Mouse (Mus musculus) regulatory T cell (primary cell): ENCODE data around the gene Wnk2.
"Not testable (repeated sequence)": the region's sequence is repeated elsewhere in the genome, so short reads cannot be mapped to it uniquely, and the experiment has no call there.

ENCODE experiments used
- in situ Hi-C: fragments of 300-600 bp; cut with MboI, MseI; formaldehyde crosslinking; loops from one replicate; pipeline ENCODE4 v1.15.1; 2025; ENCODE audit warnings: high pct_unique_total_duplicates

Wnk2 gene

DNA sequence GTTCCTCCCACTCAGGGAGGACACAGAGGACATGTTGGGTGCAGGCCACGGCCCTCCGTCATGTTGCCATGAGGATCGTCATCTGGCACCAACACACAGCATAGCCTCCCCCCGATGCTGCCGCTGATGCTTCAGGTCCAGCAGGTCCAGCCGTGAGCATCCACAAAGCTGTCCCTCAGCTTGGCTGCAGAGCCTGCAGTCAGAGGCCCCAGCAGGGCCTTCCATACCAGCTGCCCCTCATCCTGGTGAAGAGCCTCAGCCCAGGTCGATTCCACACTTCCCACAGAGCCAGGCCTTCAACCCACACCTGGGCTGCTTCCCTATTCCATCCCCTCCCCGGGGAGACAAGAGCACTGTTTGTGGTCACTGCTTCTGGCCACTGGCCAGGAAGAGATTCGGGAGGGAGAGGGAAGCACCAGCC is 54.3 kb downstream of the Wnk2 start:
- in situ Hi-C loops: no loop called here

DNA sequence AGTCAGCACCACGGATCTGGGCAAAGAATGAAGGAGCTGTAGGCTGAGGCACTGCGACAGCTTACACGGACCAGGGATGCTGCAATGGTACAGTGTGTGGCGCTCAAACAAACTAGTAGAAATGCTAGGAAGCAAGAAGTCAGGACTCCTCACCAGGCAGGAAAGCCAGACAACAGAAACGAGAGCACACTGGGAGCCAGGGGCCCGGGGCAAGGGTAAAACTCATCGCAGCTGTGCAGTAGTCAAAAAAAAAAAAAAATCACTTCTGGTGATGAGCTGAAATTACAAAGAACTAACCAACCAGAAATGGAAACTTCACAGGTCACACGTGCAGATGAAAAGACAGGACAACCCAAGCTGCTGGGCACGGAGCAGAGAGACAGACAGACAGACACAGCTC is 55.2 kb downstream of the Wnk2 start:
- in situ Hi-C loops: no loop called here

DNA sequence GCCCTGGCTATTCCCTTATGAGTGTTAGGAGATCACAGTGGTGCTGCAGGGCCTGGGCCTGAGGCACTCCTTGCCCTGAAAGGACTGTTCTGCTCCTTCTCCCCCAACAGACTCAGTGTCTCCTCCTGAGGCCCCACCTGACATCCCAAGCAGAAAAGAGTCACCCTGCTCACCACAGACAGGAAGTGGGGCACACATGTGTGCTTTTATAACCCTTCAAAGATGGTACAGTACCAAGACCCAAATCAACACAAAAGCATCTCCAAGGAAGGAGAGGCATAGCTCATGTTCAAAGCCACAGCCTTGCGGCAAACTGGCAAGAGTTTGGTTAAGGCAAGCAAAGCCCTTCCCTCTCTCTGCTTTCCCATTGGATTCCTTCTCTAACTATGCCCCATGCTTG is 57.6 kb downstream of the Wnk2 start:
- in situ Hi-C loops: no loop called here

DNA sequence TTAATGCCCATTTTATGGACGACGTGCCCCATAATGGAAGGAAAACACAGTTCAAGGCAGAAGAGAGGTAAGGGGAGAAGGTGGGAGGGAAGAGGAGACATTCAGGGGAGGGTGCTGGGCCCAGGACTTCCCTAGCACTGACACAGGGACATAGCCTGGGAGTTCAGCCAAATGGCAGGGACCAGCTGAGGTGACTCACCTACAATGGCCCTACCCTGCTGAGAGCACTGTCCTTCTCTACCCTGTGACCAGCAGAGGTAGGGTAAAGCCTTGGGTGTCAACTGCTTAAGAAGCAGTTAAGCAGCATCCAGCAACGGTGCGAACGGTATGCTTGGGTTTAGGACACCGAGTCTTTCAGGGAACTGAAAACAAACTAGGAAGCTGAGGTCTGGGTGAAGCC is 58.9 kb downstream of the Wnk2 start:
- in situ Hi-C loops: no loop called here

DNA sequence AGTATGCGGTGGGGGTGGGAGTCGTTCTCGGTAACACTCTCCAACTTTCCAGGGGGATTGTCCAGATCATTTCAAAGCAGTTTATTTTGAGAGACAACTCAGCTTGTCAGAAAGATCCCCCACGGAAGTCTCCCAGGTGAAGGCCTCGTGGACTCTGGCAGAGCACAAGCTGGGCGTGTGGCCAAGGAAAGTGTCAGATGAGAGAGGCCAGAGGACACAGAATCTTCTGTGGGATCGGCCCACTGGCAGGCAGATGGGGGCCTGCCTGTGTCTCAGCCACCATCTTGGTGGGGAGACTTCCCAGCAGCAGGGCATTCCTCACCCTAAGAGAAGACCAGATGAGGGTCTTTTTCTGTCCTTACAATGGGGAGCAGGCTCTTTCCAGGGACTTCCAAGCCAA is 60.4 kb downstream of the Wnk2 start:
- in situ Hi-C loops: no loop called here

DNA sequence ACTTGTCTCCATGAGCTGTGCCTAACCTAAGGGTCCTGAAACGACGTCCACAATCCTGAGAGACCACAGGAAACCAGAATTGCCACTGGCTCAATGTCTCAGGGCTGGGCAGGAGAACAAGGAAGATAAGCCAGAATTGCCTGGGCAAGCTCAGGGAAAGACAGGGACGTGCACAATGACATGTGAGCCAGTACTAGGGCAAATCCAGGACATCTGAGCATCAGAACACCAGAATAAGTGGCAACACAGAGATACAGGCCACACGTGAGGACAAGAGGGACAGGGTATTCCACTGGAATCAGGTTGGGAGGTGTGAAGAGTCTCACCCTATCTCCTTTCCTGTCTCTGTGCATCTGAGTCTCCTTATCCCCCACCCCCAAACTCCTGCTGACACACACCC is 61.4 kb downstream of the Wnk2 start:
- in situ Hi-C loops: no loop called here

DNA sequence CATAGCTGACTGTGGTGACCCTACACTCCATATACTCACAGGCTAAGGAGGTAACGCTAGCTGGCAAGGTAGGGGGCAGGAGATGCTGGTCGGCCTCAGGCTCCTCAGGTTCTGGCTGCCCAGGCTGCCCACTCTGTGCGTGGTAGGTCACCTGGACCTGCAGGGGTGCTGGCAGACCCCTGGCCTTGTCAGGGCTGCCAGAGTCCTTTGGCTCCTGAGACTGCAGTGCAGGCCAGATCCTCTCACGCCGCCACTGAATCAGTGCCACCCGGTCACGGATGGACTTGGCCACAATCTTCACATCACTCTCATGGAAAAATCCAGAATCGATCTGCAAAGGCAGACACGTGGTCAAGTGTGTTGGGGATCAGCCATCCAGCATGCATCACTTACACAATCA is 62.6 kb downstream of the Wnk2 start:
- in situ Hi-C loops: no loop called here

DNA sequence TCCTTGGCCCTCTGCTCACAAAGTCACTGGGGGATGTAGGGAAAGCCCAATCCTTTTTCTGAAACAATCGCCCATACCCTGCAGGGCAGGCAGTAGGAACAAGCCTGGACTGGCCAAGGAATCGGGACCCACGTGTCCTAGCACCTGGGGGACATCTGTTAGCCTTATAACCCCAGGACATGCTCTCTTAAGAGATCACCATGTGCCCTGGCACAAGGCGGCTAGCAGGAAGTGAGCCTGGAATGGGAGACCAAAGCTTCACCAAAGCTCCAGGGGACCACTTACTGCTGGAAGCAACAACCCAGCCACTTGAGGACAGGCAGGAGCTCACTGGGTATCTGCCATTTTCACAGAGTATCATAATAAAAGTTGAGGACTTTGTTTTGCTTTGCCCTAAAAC is 63.0 kb downstream of the Wnk2 start:
- in situ Hi-C loops: no loop called here

DNA sequence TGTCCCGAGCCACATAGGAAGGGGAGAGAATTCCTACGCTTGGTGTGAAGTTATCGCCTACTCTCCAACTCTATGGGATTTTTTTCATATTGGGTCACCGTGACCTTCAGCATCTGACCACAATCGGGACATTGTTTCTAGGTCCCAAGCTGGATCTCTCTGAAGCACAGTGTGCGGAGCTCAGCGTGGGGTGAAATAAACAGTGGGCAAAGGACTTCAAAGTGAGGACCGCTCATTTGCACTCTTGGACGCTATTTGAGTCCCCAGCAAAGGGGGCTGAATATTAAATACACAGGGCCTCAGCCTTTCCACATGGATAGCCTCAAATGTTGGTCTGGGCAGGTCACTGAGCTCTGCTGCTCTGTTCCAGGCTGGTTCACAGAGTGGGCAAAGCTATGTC is 63.9 kb downstream of the Wnk2 start:
- in situ Hi-C loops: no loop called here

DNA sequence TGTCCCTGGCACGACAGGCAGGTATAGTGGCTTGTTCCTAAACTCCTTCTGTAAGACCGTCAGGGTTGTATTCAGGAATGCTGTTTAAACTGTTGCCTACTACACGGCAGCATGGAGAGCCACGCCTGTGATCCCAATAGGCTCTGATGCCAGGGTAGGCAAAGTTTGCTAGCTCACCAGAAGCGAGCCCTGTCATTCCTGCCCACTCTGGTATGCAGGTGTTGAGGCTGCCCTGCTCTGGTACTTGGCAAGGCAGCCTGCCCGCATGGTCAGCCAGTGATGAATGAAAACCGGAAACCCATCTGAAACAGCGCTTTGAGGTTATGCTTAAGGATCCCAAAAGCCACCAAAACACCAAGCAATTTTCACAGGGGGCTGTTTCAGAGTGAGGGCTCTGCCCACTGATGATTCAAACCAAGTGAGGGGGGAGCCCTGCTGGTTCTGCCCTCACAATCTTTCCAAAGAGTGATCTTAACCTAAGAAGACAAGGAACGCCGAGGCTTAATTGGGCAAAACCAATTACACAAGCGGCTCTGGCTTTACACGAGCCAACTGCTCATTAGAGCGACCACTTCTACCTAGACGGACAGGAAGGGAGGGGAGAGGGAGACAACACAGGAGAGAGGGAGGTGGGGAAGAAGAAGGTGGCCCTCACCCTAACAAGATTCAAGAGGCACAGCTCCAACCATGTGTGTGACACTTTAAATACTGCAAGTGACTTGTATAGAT is 65.5 kb downstream of the Wnk2 start:
- in situ Hi-C loops: no loop called here

DNA sequence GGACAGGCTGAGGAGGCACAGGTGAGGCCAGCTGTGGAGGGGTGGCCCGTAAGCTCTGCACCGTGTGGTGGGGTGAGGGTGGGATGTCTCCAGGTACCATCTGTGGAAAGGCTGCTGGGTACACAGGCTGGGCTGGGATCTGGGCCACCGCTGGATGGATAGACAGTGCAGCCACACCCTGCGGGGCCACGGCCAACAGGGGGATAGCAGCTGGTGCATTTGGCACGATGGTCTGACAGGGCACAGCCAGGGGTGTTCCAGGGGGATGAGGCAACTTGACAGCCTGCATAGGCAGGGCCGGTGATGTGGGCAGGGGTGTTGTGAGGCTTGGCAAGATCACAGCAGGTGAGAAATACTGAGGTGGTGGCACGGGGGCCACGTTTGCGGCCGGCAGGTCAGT is 71.6 kb downstream of the Wnk2 start:
- in situ Hi-C loops: no loop called here

DNA sequence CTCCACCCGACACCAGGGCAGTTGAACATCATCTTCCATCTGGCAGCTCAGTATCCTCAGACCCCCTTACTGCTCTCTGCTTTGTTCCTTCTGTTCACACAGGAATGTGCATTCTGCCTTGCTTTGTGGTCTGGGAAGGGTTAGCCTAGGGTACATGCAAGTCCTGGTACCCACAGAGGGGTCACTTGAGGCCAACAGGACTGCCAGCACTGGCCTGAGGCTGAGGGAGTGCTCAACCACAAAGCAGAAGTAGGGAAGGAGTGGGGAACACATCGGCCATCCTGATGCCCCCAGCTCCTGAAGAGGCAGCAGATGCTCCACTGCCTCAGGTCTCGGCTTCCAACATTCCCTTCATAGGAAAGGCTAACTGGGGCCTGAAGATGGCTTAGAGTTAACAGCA is 72.4 kb downstream of the Wnk2 start:
- in situ Hi-C loops: no loop called here

DNA sequence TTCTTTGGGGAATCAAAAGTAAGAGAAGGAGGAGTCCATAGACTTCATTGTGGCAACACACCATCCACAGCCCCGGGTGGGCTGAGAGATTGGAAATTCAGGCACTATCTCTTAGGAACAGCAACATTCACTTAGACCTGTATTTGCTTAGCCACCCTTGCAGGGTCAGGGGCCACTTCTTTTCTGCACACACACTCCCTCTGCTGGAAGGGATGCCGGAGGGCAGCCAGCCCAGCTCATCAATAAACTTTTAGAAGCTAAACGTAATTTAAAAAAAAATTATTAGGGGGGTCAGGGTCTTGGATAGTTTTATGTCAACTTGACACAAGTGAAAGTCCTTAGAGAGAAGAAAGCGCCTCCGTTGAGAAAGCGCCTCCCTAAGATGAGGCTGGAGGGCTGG is 74.5 kb downstream of the Wnk2 start:
- in situ Hi-C loops: no loop called here

DNA sequence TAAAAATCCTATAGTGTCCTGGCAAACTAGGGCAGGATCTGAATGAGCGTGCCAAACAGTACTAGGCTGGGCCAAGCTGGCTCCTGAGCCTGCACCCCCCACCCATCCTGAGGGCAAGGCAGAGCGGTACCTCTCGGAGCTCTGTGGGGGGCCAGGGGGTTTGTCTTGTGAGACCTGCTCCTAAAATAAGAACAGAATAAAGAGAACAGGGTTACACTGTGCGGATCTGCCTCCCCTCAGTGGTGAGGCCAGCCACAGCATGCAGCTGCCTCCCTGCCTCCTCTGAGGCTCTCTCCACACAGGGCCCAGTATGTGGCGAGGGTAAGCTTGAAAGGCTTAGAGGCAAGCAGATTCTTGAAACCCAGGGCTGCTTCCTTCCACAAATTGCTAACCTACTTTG is 76.0 kb downstream of the Wnk2 start:
- in situ Hi-C loops: no loop called here

DNA sequence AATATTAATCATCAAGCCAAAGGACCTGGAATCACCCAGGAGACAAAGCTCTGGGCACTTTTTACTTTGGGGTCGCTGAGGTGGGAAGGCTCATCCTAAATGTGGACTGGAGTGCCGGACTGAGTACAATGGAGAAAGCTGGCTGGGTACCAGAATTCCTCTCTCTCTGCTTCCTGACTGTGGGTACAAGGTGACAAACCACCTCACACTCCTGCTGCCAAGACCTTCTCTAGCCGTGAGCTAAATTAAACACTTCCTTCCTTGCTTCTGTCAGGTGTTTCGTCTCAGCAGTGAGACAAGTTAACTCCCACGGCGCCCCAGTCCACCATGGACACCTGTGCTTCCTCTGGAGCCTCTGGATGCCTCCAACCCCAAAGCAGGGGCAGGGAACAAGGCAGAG is 77.8 kb downstream of the Wnk2 start:
- in situ Hi-C loops: loop anchor here (10.0 kb wide), 1 partner anchor 1405 kb away; no protein-coding TSS in a partner anchor

DNA sequence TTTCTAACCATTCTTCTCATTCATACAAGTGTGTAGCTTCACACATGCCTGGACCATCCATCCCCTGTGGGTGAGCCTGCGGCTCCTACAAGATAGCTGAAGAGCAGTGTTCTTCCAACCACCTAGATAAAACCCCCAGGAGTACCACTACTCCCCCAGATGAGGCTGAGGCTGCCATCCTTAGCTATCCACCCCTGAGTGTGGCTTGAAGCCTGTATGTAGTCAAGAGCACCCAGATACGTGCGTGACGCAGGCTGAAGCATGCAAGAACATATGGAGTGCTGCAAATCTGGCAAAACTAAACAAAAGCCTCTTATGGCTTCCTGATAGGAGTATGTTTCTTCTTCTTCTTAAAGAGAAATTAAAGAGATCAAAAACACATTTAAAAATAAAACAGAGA is 78.4 kb downstream of the Wnk2 start:
- in situ Hi-C loops: loop anchor here (10.0 kb wide), 1 partner anchor 1405 kb away; no protein-coding TSS in a partner anchor

DNA sequence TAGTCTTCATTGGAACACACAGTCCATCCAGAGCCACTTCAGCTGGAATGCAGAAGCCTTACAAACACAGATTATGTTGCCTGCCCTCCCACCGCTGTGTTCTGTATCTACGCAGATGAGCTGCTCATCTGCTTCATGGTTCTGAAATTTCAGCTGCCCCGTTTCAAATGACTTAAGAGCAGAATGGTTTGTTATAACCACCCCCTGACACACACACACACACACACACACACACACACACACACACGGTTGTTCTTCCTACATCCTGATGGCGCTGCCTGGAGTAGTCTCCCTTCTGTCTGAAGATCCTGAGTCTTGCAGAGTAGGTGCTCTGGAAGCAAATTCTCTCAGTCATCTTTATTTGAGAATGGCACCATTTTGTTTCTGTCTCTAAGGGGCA is 83.6 kb downstream of the Wnk2 start:
- in situ Hi-C loops: loop anchor here (10.0 kb wide), 1 partner anchor 1399 kb away; no protein-coding TSS in a partner anchor

DNA sequence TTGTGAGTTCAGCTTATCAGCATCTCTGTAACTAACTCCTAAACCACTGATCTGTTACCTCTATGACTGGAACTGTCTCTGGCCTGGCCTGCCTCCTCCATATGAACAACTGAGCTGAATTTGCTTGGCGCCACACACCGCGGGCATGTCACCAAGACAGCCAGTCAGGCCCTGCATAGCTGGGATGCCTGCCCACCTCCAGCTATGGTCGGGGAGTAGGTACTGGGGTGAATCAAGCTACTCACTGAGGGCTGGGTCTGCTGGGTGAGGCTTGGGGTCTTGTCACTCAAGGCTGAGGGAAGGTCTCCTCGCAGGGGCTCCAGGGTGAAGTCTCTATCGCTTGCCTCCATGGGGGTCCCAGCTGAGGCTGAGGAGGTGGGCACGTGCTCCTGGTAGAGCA is 87.4 kb downstream of the Wnk2 start:
- in situ Hi-C loops: loop anchor here (10.0 kb wide), 1 partner anchor 1396 kb away; no protein-coding TSS in a partner anchor

DNA sequence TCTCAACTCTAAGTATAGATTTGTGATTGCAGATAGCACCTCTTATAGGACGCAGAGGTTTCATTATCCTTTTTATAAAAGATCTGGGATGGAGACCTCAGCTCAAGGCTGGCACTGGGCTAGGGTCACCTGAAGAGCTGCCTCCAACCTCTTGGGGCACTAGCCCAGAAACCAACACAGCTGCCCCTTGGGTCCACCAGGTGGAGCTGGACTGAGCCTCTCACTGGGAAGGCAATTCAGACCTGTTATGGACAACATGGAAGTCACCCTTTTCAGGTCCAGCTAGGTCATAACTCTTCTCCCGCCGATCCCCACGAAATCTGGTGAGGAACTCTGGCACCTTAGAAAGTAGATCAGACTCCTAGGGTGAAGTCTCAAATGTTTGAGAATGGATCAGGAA is 89.3 kb downstream of the Wnk2 start:
- in situ Hi-C loops: no loop called here

DNA sequence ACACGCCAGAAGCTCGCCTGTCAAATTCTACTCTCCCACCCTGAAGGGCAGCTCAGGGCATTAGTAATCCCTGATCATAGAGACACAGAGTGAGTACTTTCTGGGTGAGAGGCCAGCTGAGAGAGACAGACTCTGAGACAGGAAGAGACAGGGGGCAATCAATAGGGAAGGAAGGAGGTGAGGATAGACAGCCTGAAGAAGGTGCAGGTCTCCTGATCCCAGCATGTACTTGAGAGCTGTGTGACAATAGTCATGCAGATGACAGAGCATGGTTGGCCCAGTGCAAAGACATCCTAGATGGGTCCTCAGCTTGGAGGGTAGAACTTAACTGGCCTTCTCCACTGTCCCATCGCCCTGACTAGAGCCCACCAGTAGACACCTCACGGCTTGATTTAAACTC is 91.5 kb downstream of the Wnk2 start:
- in situ Hi-C loops: no loop called here

DNA sequence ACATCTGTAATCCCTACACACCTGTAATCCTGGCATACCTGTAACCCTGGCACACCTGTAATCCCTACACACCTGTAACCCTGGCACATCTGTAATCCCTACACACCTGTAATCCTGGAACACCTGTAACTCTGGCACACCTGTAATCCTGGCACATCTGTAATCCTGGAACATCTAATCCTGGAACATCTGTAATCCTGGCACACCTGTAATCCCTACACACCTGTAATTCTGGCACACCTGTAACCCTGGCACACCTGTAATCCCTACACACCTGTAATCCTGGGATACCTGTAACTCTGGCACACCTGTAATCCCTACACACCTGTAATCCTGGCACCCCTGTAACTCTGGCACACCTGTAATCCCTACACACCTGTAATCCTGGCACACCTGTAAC is 93.1 kb downstream of the Wnk2 start:
- in situ Hi-C loops: not testable (repeated sequence)

DNA sequence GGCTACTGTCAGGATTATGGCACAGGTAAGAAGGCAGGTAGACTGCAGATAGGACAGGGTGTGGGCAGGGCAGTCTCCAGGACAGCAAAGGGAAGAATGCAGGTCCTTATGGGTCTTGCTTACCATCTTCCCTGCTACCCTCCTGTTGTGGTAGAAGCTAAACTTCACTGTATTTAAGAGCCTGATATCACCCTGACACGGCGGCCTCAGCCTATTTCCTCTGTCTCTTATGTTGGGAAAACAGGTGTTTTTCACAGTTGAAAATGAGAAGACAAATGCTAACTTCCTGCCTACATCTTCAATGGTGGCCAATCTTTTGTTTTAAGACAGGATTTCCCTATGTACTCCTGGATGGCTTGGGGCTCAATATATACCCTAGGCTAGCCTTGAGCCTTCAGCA is 94.5 kb downstream of the Wnk2 start:
- in situ Hi-C loops: no loop called here

DNA sequence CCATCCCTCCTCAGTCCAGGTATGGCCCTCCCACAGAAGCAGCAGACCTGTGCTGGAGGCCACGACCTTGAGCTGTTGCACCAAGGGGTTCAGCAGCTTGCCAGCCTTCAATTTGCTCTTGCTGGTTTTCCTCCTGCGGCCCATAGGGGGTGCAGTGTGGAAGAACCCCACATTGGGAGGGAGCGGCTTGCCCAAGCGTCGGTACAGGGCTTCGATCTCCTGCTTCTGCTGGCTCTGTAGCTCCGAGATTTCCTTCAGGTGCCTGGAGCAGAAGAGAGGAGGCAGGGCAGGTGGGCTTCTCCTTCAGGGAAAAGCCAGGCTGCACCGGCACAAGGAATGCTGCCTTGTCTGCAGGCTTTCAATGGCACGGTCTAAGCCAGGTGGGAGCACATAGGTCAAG is 95.3 kb downstream of the Wnk2 start:
- in situ Hi-C loops: no loop called here

DNA sequence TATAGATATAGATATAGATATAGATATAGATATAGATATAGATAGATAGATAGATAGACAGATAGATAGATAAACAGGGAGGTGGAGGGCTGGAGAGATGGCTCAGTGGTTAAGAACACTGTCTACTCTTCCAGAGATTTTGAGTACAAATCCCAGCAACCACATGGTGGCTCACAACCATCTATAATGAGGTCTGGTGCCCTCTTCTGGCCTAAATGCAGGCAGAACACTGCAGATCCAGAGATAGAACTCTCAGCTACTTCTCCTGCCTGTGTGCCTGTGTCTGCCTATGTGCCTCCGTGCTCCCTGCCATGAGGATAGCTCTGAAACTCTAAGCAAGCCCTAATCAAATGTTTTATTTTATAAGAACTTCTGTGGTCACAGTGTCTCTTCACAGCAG is 100.4 kb downstream of the Wnk2 start:
- in situ Hi-C loops: no loop called here
